Mouse (Mus musculus) cerebellum, postnatal 14 days (tissue): ENCODE results near the gene Ttll7.
A peak's percentile ranks its signal among the peaks of the same experiment; 100 is the strongest.

Experiments used
- DNase-seq, 2 experiments: peaks; one replicate each; pipeline ENCODE4 v3.0.0; 2021; ENCODE audit warnings: mixed read lengths in 2 of 2

Gene Ttll7

GRCm38 (mm10) chr3:146851966-146852891 is at the start of gene Ttll7:
Gene Ttll7, plus strand, starts transcription at chr3:146852367.
- peak; percentile 85 to 86 for DNase-seq

- peak in 1 of 2 experiments; percentile 77 for DNase-seq
These were observed 39.9 kb upstream of the Ttll7 start for GRCm38 (mm10) chr3:146812041-146812878.

GRCm38 (mm10) chr3:146812901-146813393 is 39.2 kb upstream of the Ttll7 start, which contains the start of gene Prkacb:
Gene Prkacb, minus strand, starts transcription at chr3:146812990.
- DNase-seq = peak; percentile 94 to 97

GRCm38 (mm10) chr3:146813624-146814023 is 38.5 kb upstream of the Ttll7 start:
- no peak for DNase-seq

- DNase-seq = no peak
These were observed 31.4 kb upstream of the Ttll7 start for GRCm38 (mm10) chr3:146820718-146821117.

- DNase-seq = no peak
These were observed 9.4 kb upstream of the Ttll7 start for GRCm38 (mm10) chr3:146842766-146843165.

- DNase-seq = no peak
These were observed 8.7 kb upstream of the Ttll7 start for GRCm38 (mm10) chr3:146843470-146843869.

GRCm38 (mm10) chr3:146846237-146846636 is 5.9 kb upstream of the Ttll7 start:
- DNase-seq = no peak

GRCm38 (mm10) chr3:146848112-146848511 is 4.1 kb upstream of the Ttll7 start:
- DNase-seq = no peak

GRCm38 (mm10) chr3:146849360-146849759 is 2.8 kb upstream of the Ttll7 start:
- DNase-seq = no peak

GRCm38 (mm10) chr3:146854473-146855087 is 2.4 kb downstream of the Ttll7 start:
- no peak for DNase-seq

- DNase-seq = no peak
These were observed 5.2 kb downstream of the Ttll7 start for GRCm38 (mm10) chr3:146857373-146857772.

- no peak for DNase-seq
These were observed 8.1 kb downstream of the Ttll7 start for GRCm38 (mm10) chr3:146860308-146860707.

- peak in 1 of 2 experiments; percentile 12 for DNase-seq
These were observed 14.4 kb downstream of the Ttll7 start for GRCm38 (mm10) chr3:146866563-146866962.

- no peak for DNase-seq
These were observed 19.8 kb downstream of the Ttll7 start for GRCm38 (mm10) chr3:146871954-146872353.

- DNase-seq = no peak
These were observed 23.8 kb downstream of the Ttll7 start for GRCm38 (mm10) chr3:146875929-146876328.

GRCm38 (mm10) chr3:146893931-146894330 is 41.8 kb downstream of the Ttll7 start:
- DNase-seq = no peak

GRCm38 (mm10) chr3:146896581-146896980 is 44.4 kb downstream of the Ttll7 start:
- no peak for DNase-seq

- peak; percentile 30 to 54 for DNase-seq
These were observed 47.9 kb downstream of the Ttll7 start for GRCm38 (mm10) chr3:146900094-146900493.

GRCm38 (mm10) chr3:146901729-146902128 is 49.6 kb downstream of the Ttll7 start:
- no peak for DNase-seq

GRCm38 (mm10) chr3:146905606-146906005 is 53.4 kb downstream of the Ttll7 start:
- no peak for DNase-seq

- DNase-seq = no peak
These were observed 56.8 kb downstream of the Ttll7 start for GRCm38 (mm10) chr3:146908922-146909321.

- peak in 1 of 2 experiments; percentile 13 for DNase-seq
These were observed 60.9 kb downstream of the Ttll7 start for GRCm38 (mm10) chr3:146913107-146913506.
